Mouse (Mus musculus) heart, postnatal 0 days (tissue): Measurements from ENCODE around the gene Sgce. TPM values are rescaled to one million over a fixed set of nuclear protein-coding genes. Genes with fewer than 3 reads are reported as not detected.

Experiments
- ATAC-seq: fragments of 200-750 bp; cut with Nextera tagmentation; 2 replicates; pipeline ENCODE4 v1.8.0; 2017; ENCODE audit warnings: low read depth, moderate number of reproducible peaks, moderate library complexity; ENCODE audit not compliant: insufficient read depth
- DNase-seq: peaks from one replicate; pipeline ENCODE4 v3.0.0-alpha.2; 2016; ENCODE audit warnings: low spot score
- H3K27ac ChIP-seq: fragments of 300-500 bp; sonication (generic); 2 replicates; pipeline ENCODE4 v1.5.1; 2014; ENCODE audit warnings: low read depth, mild to moderate bottlenecking
- H3K27me3 ChIP-seq: fragments of 300-500 bp; sonication (generic); 2 replicates; pipeline ENCODE4 v1.6.1; 2014; ENCODE audit warnings: low read length, mixed read lengths; ENCODE audit not compliant: control insufficient read depth, insufficient read depth
- H3K36me3 ChIP-seq: fragments of 300-500 bp; sonication (generic); replicated peaks from 2 replicates; pipeline ENCODE4 v1.6.1; 2014; ENCODE audit warnings: low read length, mixed read lengths; ENCODE audit not compliant: control insufficient read depth, insufficient read depth
- H3K4me1 ChIP-seq: fragments of 300-500 bp; sonication (generic); 2 replicates; pipeline ENCODE4 v1.6.1; 2014; ENCODE audit warnings: antibody characterized with exemption; ENCODE audit not compliant: control insufficient read depth, insufficient read depth
- H3K4me2 ChIP-seq: fragments of 300-500 bp; sonication (generic); 2 replicates; pipeline ENCODE4 v1.6.1; 2014; ENCODE audit warnings: low read depth, mild to moderate bottlenecking, low read length, moderate library complexity
- H3K4me3 ChIP-seq: fragments of 300-500 bp; sonication (generic); 2 replicates; pipeline ENCODE4 v1.5.1; 2014; ENCODE audit warnings: low read depth, low read length
- H3K9ac ChIP-seq: fragments of 300-500 bp; sonication (generic); replicated peaks from 2 replicates; pipeline ENCODE4 v1.6.1; 2014; ENCODE audit warnings: low read depth, low read length, mixed read lengths
- H3K9me3 ChIP-seq: fragments of 300-500 bp; sonication (generic); replicated peaks from 2 replicates; pipeline ENCODE4 v1.6.1; 2016; ENCODE audit warnings: low read length; ENCODE audit not compliant: control insufficient read depth
- CTCF ChIP-seq: IDR thresholded peaks from 2 replicates; pipeline ENCODE4 v1.5.1; 2016; ENCODE audit warnings: antibody characterized with exemption, control low read depth, low read depth
- EP300 ChIP-seq: IDR thresholded peaks from 2 replicates; pipeline ENCODE4 v1.6.1; 2016; ENCODE audit warnings: antibody characterized with exemption, low read depth
- WGBS: fragments of 180-500 bp; shearing (Covaris S2); extraction: QIAGEN DNeasy Blood & Tissue Kit; methylation state at CpG from one replicate; pipeline ENCODE4 v1.1.7; 2014; 5-methylcytosine and 5-hydroxymethylcytosine counted together
- polyA plus RNA-seq: library from polyadenylated mRNA; unstranded; fragments of >200 nt; fragmentation: Nextera tagmentation; extraction: Ambion mirVana; gene quantifications from 2 replicates; pipeline ENCODE4 v1.2.1, GENCODE M21; 2015
- total RNA-seq: library from RNA; depleted of rRNA; stranded (reverse); fragments of >200 nt; gene quantifications from 2 replicates; pipeline ENCODE4 v1.2.3, GENCODE M21; 2014; ENCODE audit warnings: low replicate concordance

Sgce gene
- total and polyA plus RNA-seq, 2 experiments from 2014 or later = 31.3 to 53.0 TPM

GRCm38 (mm10) chr6:4746036-4746695, 841 bp downstream of the Sgce start:
- H3K27me3 ChIP-seq = no peaks in the 10 kb centered on the region
- H3K4me2 ChIP-seq = peak overlapping the region; percentile 66
- no peak for ATAC-seq
- H3K4me1 ChIP-seq = no peaks in the 10 kb centered on the region
- no peak for TF ChIP-seq CTCF
- no peak for TF ChIP-seq EP300
- peak overlapping the region; percentile 73 for H3K9ac ChIP-seq
- no peaks in the 10 kb centered on the region for H3K9me3 ChIP-seq
- H3K27ac ChIP-seq = peak overlapping the region; percentile 76
- peak overlapping the region; percentile 54 for H3K4me3 ChIP-seq
- WGBS = 51% methylated on average over 22 of the region's 22 CpGs
- H3K36me3 ChIP-seq = no peaks in the 10 kb centered on the region
- DNase-seq = no peak

- Histone ChIP-seq H3K4me1 (peaks cover 16% of the 10 kb centered on the region), H3K27me3 (no peaks in the 10 kb centered on the region), H3K27ac (peak overlapping the region; percentile 63; the same call in 1 of the 2 replicates), H3K9ac (no peak overlapping the region), H3K4me2 (no peak overlapping the region), H3K9me3 (no peaks in the 10 kb centered on the region), H3K36me3 (no peaks in the 10 kb centered on the region), H3K4me3 (no peak overlapping the region)
- DNase-seq (peak; percentile 78), ATAC-seq (peak; percentile 58; the same call in 1 of the 2 replicates)
- no peak for TF ChIP-seq CTCF
- TF ChIP-seq EP300 = no peak
- WGBS = 9% methylated on average over 6 of the region's 6 CpGs
Observed at GRCm38 (mm10) chr6:4740511-4740910, 6.5 kb downstream of the Sgce start.

- H3K4me3 ChIP-seq = no peak overlapping the region
- ATAC-seq (no peak), DNase-seq (no peak)
- WGBS = 51% methylated on average over 13 of the region's 13 CpGs
- no peak overlapping the region for H3K4me2 ChIP-seq
- no peaks in the 10 kb centered on the region for H3K27me3 ChIP-seq
- no peak overlapping the region for H3K27ac ChIP-seq
- H3K9ac ChIP-seq = no peak overlapping the region
- no peaks in the 10 kb centered on the region for H3K36me3 ChIP-seq
- H3K4me1 ChIP-seq = peaks cover 16% of the 10 kb centered on the region
- H3K9me3 ChIP-seq = no peaks in the 10 kb centered on the region
- no peak for TF ChIP-seq EP300
- TF ChIP-seq CTCF = no peak
Observed at GRCm38 (mm10) chr6:4739522-4740355, 7.3 kb downstream of the Sgce start.

GRCm38 (mm10) chr6:4738717-4739116, 8.3 kb downstream of the Sgce start:
- TF ChIP-seq CTCF (no peak), EP300 (no peak)
- Histone ChIP-seq H3K4me2 (no peak overlapping the region), H3K4me3 (no peak overlapping the region), H3K9me3 (no peaks in the 10 kb centered on the region), H3K4me1 (peaks cover 16% of the 10 kb centered on the region), H3K36me3 (no peaks in the 10 kb centered on the region), H3K27ac (no peak overlapping the region), H3K9ac (no peak overlapping the region), H3K27me3 (no peaks in the 10 kb centered on the region)
- DNase-seq = no peak
- 42% methylated on average over 2 of the region's 2 CpGs for WGBS
- no peak for ATAC-seq

GRCm38 (mm10) chr6:4738034-4738629, 8.9 kb downstream of the Sgce start:
- H3K27me3 ChIP-seq = no peaks in the 10 kb centered on the region
- WGBS = 41% methylated on average over 11 of the region's 11 CpGs
- no peak overlapping the region for H3K27ac ChIP-seq
- ATAC-seq (no peak), DNase-seq (no peak)
- H3K4me1 ChIP-seq = peaks cover 16% of the 10 kb centered on the region
- no peaks in the 10 kb centered on the region for H3K9me3 ChIP-seq
- H3K4me3 ChIP-seq = no peak overlapping the region
- TF ChIP-seq CTCF = no peak
- no peak for TF ChIP-seq EP300
- no peaks in the 10 kb centered on the region for H3K36me3 ChIP-seq
- no peak overlapping the region for H3K9ac ChIP-seq
- H3K4me2 ChIP-seq = no peak overlapping the region
